10 mouse cellular contexts compared by ENCODE assay signal in the genomic region with DNA sequence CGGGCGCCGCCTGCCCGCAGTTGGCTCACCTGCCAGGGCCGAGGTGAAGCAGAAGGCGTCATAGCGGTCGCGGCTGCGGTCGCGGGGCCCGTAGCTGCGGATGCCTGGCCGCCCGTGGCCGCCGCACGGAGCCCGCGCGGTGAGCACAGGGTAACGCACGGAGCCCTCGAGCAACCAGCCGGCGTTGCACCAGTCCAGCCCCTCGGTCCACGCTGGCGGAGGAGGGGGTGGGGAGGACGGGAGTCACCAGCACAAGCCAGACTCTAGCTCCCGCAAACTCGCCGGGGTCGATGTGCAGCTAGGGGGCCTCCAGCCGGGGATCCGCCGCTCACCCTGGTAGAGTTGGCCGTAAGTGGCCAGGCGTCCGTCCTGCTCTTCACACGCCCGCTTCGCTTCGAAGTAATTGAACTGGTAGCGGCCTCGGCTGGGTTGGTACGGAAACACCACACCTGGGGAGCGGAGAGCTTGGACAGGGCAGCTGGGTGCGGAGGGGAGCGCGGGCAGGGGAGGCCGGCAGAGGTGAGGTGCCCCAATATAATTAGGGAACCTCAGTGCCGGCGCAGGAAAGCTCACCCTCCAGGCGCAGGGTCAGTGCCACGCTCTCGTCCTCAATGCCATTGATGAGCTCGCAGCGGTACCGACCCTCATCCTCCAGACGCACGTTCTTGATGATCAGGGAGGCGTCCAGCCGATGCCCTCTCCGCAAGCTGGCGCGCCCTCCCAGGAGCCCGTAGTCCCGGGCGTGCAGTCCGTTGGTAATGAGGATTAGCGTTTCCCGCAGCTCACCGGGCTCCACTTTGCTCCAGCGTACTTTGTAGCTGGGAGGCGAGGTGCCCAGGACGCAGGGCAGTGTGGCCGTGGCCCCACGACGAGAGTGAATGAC. TPM values are rescaled to one million over a fixed set of nuclear protein-coding genes. Genes with fewer than 3 reads are reported as not detected.
DNase-seq lines count a peak whose midpoint lies in the region; ATAC-seq and TF ChIP-seq lines count a peak whose summit lies in the region.
"Had no signal": no experiment of that assay in that cellular context is flagged by ENCODE, and none has a peak within 500 bp of the region (broad histone marks: within the 10 kb centered on the region; RNA-seq: fewer than 3 reads in every experiment).

No protein-coding gene starts in this region.

- H3K27ac ChIP-seq in thymus, adult 2 months (ENCODE audit: control insufficient read depth, insufficient read depth, low read length), result no peak overlapping the region
- H3K27ac ChIP-seq in hindbrain, embryonic 15.5 days (replicated peaks), result no peak overlapping the region
- no peak overlapping the region for H3K27ac ChIP-seq in midbrain, embryonic 11.5 days (ENCODE audit: low read depth, low read length)

- ATAC-seq in hindbrain, embryonic 15.5 days (ENCODE audit: low FRiP score, low read depth), result peak; percentile 76
- peak; percentile 75 for ATAC-seq in midbrain, embryonic 11.5 days (ENCODE audit: low FRiP score)

- H3K4me1 ChIP-seq in thymus, adult 2 months (replicated peaks; ENCODE audit: control insufficient read depth, insufficient read depth, low read length), result peaks cover 5% of the 10 kb centered on the region; the same call in 1 of the 2 replicates
- peaks cover 21% of the 10 kb centered on the region for H3K4me1 ChIP-seq in hindbrain, embryonic 15.5 days (replicated peaks)
- H3K4me1 ChIP-seq in midbrain, embryonic 11.5 days (ENCODE audit: control insufficient read depth, insufficient read depth, low read length), result peaks cover 13% of the 10 kb centered on the region; the same call in 1 of the 2 replicates

- no peak for TF ChIP-seq CTCF in thymus, adult 2 months (IDR thresholded peaks at IDR 0.05; ENCODE audit: borderline replicate concordance, control insufficient read depth, extremely low read depth, insufficient read depth, low read length, poor library complexity)

- peaks cover 30% of the 10 kb centered on the region for H3K27me3 ChIP-seq in thymus, adult 2 months (ENCODE audit: control insufficient read depth, insufficient read depth, low read length)
- H3K27me3 ChIP-seq in hindbrain, embryonic 15.5 days, result peaks cover 67% of the 10 kb centered on the region
- H3K27me3 ChIP-seq in midbrain, embryonic 11.5 days (ENCODE audit: control insufficient read depth, insufficient read depth, low read length), result peaks cover 60% of the 10 kb centered on the region

- peak overlapping the region; percentile 39 for H3K9ac ChIP-seq in hindbrain, embryonic 15.5 days
- H3K9ac ChIP-seq in midbrain, embryonic 11.5 days (ENCODE audit: low read length), result peak overlapping the region; percentile 36; the same call in 1 of the 2 replicates

- intact Hi-C loops in heart, postnatal 10 days (cut with DNase I), result no loop called here

- H3K4me3 ChIP-seq in thymus, adult 2 months (ENCODE audit: control insufficient read depth, insufficient read depth, low read length), result peak overlapping the region; percentile 21
- peak overlapping the region; percentile 53 for H3K4me3 ChIP-seq in hindbrain, embryonic 15.5 days
- peak overlapping the region; percentile 52 for H3K4me3 ChIP-seq in midbrain, embryonic 11.5 days (ENCODE audit: low read depth, low read length)

- 4% methylated on average over 81 of the region's 81 CpGs for WGBS in thymus, adult 2 months
- under 1% methylated on average over 79 of the region's 81 CpGs for WGBS in hindbrain, embryonic 15.5 days
- under 1% methylated on average over 79 of the region's 81 CpGs for WGBS in midbrain, embryonic 11.5 days

- H3K9me3 ChIP-seq in hindbrain, embryonic 15.5 days, result no peaks in the 10 kb centered on the region
- H3K9me3 ChIP-seq in midbrain, embryonic 11.5 days (ENCODE audit: control insufficient read depth, low read length), result peaks cover 6% of the 10 kb centered on the region; the same call in 1 of the 2 replicates

- peak overlapping the region; percentile 89 for H3K4me2 ChIP-seq in hindbrain, embryonic 15.5 days
- peak overlapping the region; percentile 96 for H3K4me2 ChIP-seq in midbrain, embryonic 11.5 days

- DNase-seq in heart, adult 11 months, result peak; percentile 89
- DNase-seq in heart, postnatal 10 days, result no peak
- DNase-seq in thymus, adult 2 months, result no peak
- no peak for DNase-seq in thymus, adult 18-20 months
- DNase-seq in midbrain, embryonic 11.5 days (ENCODE audit: low spot score, missing footprints), result peak; percentile 93
- DNase-seq in layer of hippocampus, adult 18-20 months (ENCODE audit: low spot score in 2 of 2), result no peak
- DNase-seq in cerebellum, adult 11-12 months, result no peak

- no peaks in the 10 kb centered on the region for H3K36me3 ChIP-seq in thymus, adult 2 months (ENCODE audit: control insufficient read depth, insufficient read depth, low read length)
- no peaks in the 10 kb centered on the region for H3K36me3 ChIP-seq in hindbrain, embryonic 15.5 days
- no peaks in the 10 kb centered on the region for H3K36me3 ChIP-seq in midbrain, embryonic 11.5 days (ENCODE audit: control insufficient read depth, insufficient read depth, low read length)
- H3K36me3 ChIP-seq: G1E had no signal

- TF ChIP-seq POLR2A in thymus, adult 2 months (IDR thresholded peaks at IDR 0.05; ENCODE audit: control insufficient read depth, extremely low read depth, insufficient read depth, low read length, poor library complexity), result no peak

RNA-seq across cellular contexts. Expression of gene Hapln2, which starts 4.0 kb away (rescaled TPM):
- total RNA-seq in heart, postnatal 10 days (2021), result not detected
- polyA plus RNA-seq in thymus, adult 2 months (2012; rRNA removed), result 0.23 and 0.26 TPM in 2 replicates
- polyA plus RNA-seq in hindbrain, embryonic 15.5 days (2015; fragmentation: Nextera tagmentation; extraction: Ambion mirVana), result 0.87 and 0.95 TPM in 2 replicates
- polyA plus RNA-seq in midbrain, embryonic 11.5 days (2014; fragmentation: Nextera tagmentation; extraction: Ambion mirVana), result 0.11 TPM in 1 of 2 replicates, not detected in the other
- 10 to 100 TPM; 33.0 to 33.4 TPM for total RNA-seq in layer of hippocampus, adult 18-20 months (2021)
- total RNA-seq: G1E had no signal
- polyA plus RNA-seq: G1E; gonadal fat pad, adult 2 months had no signal

RNA-seq across cellular contexts. Expression of gene Gpatch4, which starts 19.5 kb away (rescaled TPM):
- total RNA-seq in heart, postnatal 10 days (2021), result 1 to 10 TPM; 7.2 to 8.4 TPM
- 11.3 and 14.7 TPM in 2 replicates for polyA plus RNA-seq in thymus, adult 2 months (2012; rRNA removed)
- 36.0 and 36.5 TPM in 2 replicates for polyA plus RNA-seq in hindbrain, embryonic 15.5 days (2015; fragmentation: Nextera tagmentation; extraction: Ambion mirVana)
- polyA plus RNA-seq in midbrain, embryonic 11.5 days (2014; fragmentation: Nextera tagmentation; extraction: Ambion mirVana), result 31.8 and 32.9 TPM in 2 replicates
- total RNA-seq in layer of hippocampus, adult 18-20 months (2021), result 10 to 100 TPM; 16.3 to 16.5 TPM

RNA-seq across cellular contexts. Expression of gene Bcan, which starts 23.4 kb away (rescaled TPM):
- total RNA-seq in heart, postnatal 10 days (2021), result under 1 TPM in 1 of 2 experiments, not detected in 1; 0.17 TPM
- 0.23 and 0.54 TPM in 2 replicates for polyA plus RNA-seq in thymus, adult 2 months (2012; rRNA removed)
- 107 and 112 TPM in 2 replicates for polyA plus RNA-seq in hindbrain, embryonic 15.5 days (2015; fragmentation: Nextera tagmentation; extraction: Ambion mirVana)
- 0.37 and 0.44 TPM in 2 replicates for polyA plus RNA-seq in midbrain, embryonic 11.5 days (2014; fragmentation: Nextera tagmentation; extraction: Ambion mirVana)
- 100 to 1,000 TPM; 281 to 298 TPM for total RNA-seq in layer of hippocampus, adult 18-20 months (2021)
- total RNA-seq: G1E had no signal
- polyA plus RNA-seq: G1E had no signal

RNA-seq across cellular contexts. Expression of gene Naxe, which starts 34.9 kb away (rescaled TPM):
- total RNA-seq in heart, postnatal 10 days (2021), result 10 to 100 TPM; 76.5 to 86.4 TPM
- 63.0 and 69.0 TPM in 2 replicates for polyA plus RNA-seq in thymus, adult 2 months (2012; rRNA removed)
- 153 and 158 TPM in 2 replicates for polyA plus RNA-seq in hindbrain, embryonic 15.5 days (2015; fragmentation: Nextera tagmentation; extraction: Ambion mirVana)
- 126 and 128 TPM in 2 replicates for polyA plus RNA-seq in midbrain, embryonic 11.5 days (2014; fragmentation: Nextera tagmentation; extraction: Ambion mirVana)
- total RNA-seq in layer of hippocampus, adult 18-20 months (2021), result 10 to 100 TPM; 81.9 to 82.9 TPM

RNA-seq across cellular contexts. Expression of gene Nes, which starts 52.6 kb away (rescaled TPM):
- total RNA-seq in heart, postnatal 10 days (2021), result 10 to 100 TPM; 56.4 to 62.4 TPM
- polyA plus RNA-seq in thymus, adult 2 months (2012; rRNA removed), result 1.1 and 1.3 TPM in 2 replicates
- polyA plus RNA-seq in hindbrain, embryonic 15.5 days (2015; fragmentation: Nextera tagmentation; extraction: Ambion mirVana), result 31.8 and 42.1 TPM in 2 replicates
- 70.3 and 85.4 TPM in 2 replicates for polyA plus RNA-seq in midbrain, embryonic 11.5 days (2014; fragmentation: Nextera tagmentation; extraction: Ambion mirVana)
- total RNA-seq in layer of hippocampus, adult 18-20 months (2021), result 1 to 10 TPM; 3.6 to 4.7 TPM

Comparison
In these comparisons a context has a peak if more than half of its experiments do, and no peak if none do; other contexts are left out.
1. DNase-seq: peak in heart, adult 11 months (single experiment) and midbrain, embryonic 11.5 days (single experiment); none in heart, postnatal 10 days (0 of 2), thymus, adult 2 months (single experiment), thymus, adult 18-20 months (0 of 2), layer of hippocampus, adult 18-20 months (0 of 2) and cerebellum, adult 11-12 months (single experiment).
2. RNA of gene Bcan, which starts 23.4 kb away (polyA plus RNA-seq): 107 to 112 TPM in hindbrain, embryonic 15.5 days; 0.23 to 0.54 TPM in thymus, adult 2 months and 0.37 to 0.44 TPM in midbrain, embryonic 11.5 days; every median in the first group is over 10 times any median in the second.
3. Peak in every context shown above with its lines, with median percentiles within 50 percentile points of each other: H3K4me3 ChIP-seq.